Mouse (Mus musculus) thymus, adult 2 months (tissue): ENCODE data around the gene Mettl9.

Experiments
- CTCF ChIP-seq: fragments of 200-500 bp; IDR thresholded peaks from 2 replicates; pipeline ENCODE4 v1.5.1; 2012; ENCODE audit warnings: mild to moderate bottlenecking, control low read depth, low read length, moderate library complexity, borderline replicate concordance; ENCODE audit not compliant: control insufficient read depth, poor library complexity, insufficient read depth; ENCODE audit errors: extremely low read depth
- POLR2A ChIP-seq: fragments of 200-500 bp; IDR thresholded peaks from 2 replicates; pipeline ENCODE4 v1.6.1; 2012; ENCODE audit warnings: mild to moderate bottlenecking, low read length, control low read depth, moderate library complexity; ENCODE audit not compliant: control insufficient read depth, poor library complexity, insufficient read depth; ENCODE audit errors: extremely low read depth

DNA sequence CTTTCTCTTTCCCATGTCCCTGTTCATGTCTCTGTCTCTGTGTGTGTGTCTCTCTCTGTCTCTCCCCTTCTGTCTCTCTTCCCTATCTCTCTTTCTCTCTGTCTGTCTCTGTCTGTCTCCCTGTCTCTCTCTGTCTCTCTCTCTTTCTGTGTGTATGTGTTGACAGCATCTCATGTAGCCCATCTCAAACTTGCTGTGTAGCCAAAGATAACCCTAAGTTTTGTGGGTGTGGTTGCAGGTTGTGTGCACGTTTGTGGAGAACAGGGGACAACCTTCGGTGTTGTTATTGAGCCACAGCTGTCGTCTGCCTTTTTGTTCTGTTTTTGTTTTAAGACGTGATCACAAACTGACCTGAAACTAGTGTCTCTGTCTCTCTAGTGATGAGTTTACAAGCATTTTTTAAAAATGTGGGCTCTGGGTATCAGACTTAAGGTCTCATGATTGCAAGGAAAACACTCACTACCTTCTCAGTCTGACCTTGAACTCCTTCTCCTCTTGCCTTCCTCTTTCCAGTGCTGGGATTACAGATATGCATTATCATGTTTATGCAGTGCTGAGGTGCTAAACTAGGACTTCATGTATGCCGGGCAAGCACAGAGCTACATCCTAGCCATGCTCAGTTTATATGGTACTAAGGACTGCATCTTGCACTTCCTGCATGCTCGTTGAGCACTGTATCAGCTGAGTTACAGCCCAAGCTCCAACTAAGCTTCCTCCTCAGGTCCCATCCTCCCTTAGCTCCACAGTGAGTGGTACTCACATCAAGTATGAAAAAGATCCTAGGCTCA lies 8.8 kb upstream of the Mettl9 start:
- no peak for TF ChIP-seq CTCF
- no peak for TF ChIP-seq POLR2A
